Mouse (Mus musculus): ENCODE results near the gene Hist1h4f. TPM values are rescaled to one million over a fixed set of nuclear protein-coding genes. Genes with fewer than 3 reads are reported as not detected.
A peak's percentile ranks its signal among the peaks of the same experiment; 100 is the strongest.
"Not testable (repeated sequence)": the region's sequence is repeated elsewhere in the genome, so short reads cannot be mapped to it uniquely, and the experiment has no call there.

Gene Hist1h4f
- polyA plus RNA-seq, 1 experiment: 4.7 TPM

DNA sequence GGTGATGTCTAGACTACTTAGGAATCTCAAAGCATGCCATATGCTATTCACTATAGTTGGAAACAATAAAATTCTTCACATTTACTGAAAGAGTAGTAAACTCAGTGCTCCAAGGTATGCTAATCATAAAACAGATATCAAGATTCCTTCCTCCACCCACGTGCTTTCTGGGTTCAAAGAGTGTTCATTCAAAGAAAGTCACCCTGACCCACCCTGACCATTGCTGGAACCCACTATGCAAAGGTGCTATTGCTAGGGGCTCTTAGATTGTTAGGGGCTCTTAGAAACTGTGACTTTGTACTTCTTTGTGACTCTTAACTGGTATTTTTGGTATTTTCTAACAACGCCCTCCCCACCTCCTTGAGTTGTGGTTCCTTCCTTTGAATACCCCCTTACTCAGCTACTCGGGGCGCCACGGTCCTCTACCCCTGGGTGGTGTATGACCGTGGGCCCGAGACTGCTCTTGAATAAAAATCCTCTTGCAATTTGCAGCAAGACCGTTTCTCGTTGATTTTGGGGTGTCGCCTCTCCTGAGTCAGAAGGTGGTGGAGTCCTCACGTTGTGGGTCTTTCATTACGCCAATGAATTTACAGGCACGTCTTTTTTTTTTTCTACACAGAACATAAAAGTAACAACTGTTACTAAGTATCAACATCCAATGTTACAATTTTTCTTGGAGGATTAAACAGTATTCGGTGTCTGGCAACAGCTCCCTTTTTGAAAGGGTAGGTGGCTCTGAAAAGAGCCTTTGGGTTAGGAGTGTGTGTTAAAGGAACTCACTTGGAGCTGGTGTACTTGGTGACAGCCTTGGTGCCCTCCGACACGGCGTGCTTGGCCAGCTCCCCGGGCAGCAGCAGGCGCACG is 21.8 kb upstream of the Hist1h4f start:
- not testable (repeated sequence) for H3K27me3 ChIP-seq (ENCODE audit: control insufficient read depth, insufficient read depth, low read length); DNase-seq; H3K4me1 ChIP-seq (ENCODE audit: control insufficient read depth, insufficient read depth, low read length); H3K4me3 ChIP-seq (replicated peaks; ENCODE audit: insufficient read depth, low read depth, low read length); H3K27ac ChIP-seq (ENCODE audit: insufficient read depth, low read length)
- WGBS: 10% methylated on average over 20 of the region's 20 CpGs

DNA sequence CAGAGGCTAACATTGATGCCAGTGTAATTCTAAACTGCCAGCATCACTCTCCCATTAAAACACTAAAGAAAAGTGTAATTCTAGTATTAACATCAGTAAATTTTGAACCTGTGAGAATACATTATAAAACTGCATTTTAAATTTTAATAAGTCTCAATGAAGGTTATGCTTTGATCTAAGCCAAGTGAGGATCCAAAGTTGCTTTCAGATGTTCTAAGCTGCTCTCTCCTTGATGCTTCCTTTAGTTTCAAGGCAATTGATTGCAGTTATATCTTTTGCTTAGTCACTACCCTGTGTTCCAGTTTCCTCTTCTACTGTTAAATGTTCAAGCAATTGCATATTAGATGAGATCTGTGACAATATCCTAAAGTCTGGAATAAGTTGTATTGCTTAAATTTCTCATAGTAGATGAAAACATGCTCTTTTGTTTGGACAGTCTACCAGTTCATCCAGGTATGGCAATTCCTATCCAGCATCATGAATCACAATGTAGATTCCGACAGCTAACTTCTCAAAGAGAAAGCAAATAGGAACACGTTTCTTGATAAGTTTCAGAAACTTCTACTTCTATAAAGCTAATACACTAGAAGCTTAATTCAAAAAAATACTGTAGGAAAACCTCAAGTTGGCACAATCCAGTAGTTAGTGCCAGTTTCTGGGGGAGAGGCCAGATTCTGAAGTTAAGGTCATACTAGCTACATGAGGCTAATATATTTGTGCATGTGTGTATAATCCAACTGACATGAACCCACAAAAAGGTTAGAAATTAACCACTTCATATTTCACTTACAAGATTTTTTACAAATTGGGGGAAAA is 21.0 kb upstream of the Hist1h4f start:
- 46% methylated on average over 2 of the region's 2 CpGs for WGBS
- TF ChIP-seq CTCF (IDR thresholded peaks at IDR 0.05; ENCODE audit: borderline replicate concordance, insufficient read depth, low read depth, low read length): no peak
- TF ChIP-seq POLR2A (IDR thresholded peaks at IDR 0.05; ENCODE audit: borderline replicate concordance, insufficient read depth, low read length): no peak
- Histone ChIP-seq H3K4me1 (ENCODE audit: control insufficient read depth, insufficient read depth, low read length) (no peaks in the 10 kb centered on the region), H3K27me3 (ENCODE audit: control insufficient read depth, insufficient read depth, low read length) (no peaks in the 10 kb centered on the region), H3K27ac (ENCODE audit: insufficient read depth, low read length) (no peak overlapping the region), H3K4me3 (replicated peaks; ENCODE audit: insufficient read depth, low read depth, low read length) (no peak overlapping the region)
- no peak for DNase-seq

DNA sequence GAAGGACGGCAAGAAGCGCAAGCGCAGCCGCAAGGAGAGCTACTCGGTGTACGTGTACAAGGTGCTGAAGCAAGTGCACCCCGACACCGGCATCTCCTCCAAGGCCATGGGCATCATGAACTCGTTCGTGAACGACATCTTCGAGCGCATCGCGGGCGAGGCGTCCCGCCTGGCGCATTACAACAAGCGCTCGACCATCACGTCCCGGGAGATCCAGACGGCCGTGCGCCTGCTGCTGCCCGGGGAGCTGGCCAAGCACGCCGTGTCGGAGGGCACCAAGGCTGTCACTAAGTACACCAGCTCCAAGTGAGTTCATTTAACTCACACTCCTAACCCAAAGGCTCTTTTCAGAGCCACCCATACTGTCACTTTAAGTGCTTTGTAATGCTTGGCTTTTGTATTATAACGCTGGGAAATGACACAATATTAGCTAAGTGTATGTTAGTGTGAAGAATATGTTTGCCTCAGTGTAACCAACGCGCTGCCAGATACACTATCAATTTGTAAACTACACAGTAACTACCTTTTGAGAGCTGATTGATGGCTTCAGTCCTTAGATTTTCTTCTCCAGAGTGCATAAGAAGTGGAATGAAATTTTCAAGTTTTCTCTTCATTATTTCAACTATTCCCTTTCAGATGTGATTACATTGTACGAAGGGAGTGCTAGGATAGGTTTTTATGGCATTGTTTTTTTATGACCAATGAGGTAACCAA is 20.2 kb upstream of the Hist1h4f start:
- H3K27me3 ChIP-seq (ENCODE audit: control insufficient read depth, insufficient read depth, low read length); DNase-seq; H3K4me1 ChIP-seq (ENCODE audit: control insufficient read depth, insufficient read depth, low read length): not testable (repeated sequence)
- 2% methylated on average over 18 of the region's 34 CpGs for WGBS
- H3K4me3 ChIP-seq (replicated peaks; ENCODE audit: insufficient read depth, low read depth, low read length): peak overlapping the region; percentile 58
- peak overlapping the region; percentile 77 for H3K27ac ChIP-seq (ENCODE audit: insufficient read depth, low read length)

DNA sequence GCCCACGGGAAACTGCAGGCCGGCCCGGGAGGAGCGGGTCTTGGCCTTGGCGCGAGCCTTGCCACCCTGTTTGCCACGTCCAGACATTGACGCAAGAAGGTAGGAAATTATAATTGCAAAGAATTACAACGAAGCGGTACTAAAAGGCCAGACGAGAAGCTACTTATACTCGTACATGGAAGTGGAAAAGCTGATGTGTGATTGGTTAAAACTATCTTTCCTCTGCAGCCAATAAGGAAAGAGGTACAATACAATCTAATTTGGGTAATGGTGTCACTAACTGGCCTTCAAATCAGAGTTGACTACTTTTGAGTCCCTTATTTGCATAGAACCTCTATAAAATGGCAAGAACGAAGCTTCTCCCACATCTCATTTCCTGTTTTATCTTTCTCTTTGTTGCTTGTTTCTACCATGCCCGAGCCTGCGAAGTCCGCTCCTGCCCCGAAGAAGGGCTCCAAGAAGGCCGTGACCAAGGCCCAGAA is 19.6 kb upstream of the Hist1h4f start, which contains the start of the genes Hist1h2ae and Hist1h2bg:
Hist1h2ae (minus strand) TSS at position 199 of the 482 bp plus-strand sequence.
Hist1h2bg (plus strand) TSS at position 375 of the 482 bp plus-strand sequence.
- peak within 1 kb of the TSS; percentile 58 for H3K4me3 ChIP-seq (replicated peaks; ENCODE audit: insufficient read depth, low read depth, low read length)
- no peaks in the 10 kb centered on the region for H3K4me1 ChIP-seq (ENCODE audit: control insufficient read depth, insufficient read depth, low read length)
- TF ChIP-seq CTCF (IDR thresholded peaks at IDR 0.05; ENCODE audit: borderline replicate concordance, insufficient read depth, low read depth, low read length) (no peak), POLR2A (IDR thresholded peaks at IDR 0.05; ENCODE audit: borderline replicate concordance, insufficient read depth, low read length) (no peak)
- peak; percentile 78 to 88 for DNase-seq
- under 1% methylated on average over 18 of the region's 18 CpGs for WGBS
- H3K27ac ChIP-seq (ENCODE audit: insufficient read depth, low read length): peak within 1 kb of the TSS; percentile 85
- no peaks in the 10 kb centered on the region for H3K27me3 ChIP-seq (ENCODE audit: control insufficient read depth, insufficient read depth, low read length)

DNA sequence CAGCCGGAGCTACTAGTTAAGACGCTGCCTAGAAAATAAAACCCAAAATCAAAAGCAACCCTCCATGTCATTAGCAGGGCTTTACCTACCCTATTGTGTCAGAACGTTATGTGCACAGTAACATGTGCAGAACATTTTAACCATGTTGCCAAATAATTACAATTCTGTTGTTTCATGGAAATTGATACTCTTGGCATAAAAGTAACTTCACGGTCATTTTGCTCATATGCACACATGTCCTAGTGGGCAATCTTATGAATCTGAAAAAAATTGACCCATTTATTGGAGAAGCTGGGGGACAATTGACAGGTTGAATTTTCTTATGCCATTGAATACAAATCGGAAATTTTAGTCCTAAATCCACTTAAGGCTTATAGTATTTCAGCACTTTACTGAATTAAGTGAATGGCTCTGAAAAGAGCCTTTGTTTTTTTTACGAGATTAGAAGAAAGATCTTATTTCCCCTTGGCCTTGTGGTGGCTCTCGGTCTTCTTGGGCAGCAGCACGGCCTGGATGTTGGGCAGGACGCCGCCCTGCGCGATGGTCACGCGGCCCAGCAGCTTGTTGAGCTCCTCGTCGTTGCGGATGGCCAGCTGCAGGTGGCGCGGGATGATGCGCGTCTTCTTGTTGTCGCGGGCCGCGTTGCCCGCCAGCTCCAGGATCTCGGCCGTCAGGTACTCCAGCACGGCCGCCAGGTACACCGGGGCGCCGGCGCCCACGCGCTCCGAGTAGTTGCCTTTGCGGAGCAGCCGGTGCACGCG is 19.0 kb upstream of the Hist1h4f start:
- Histone ChIP-seq H3K4me3 (replicated peaks; ENCODE audit: insufficient read depth, low read depth, low read length) (peak overlapping the region; percentile 46), H3K27ac (ENCODE audit: insufficient read depth, low read length) (peak overlapping the region; percentile 85)
- not testable (repeated sequence) for DNase-seq; H3K27me3 ChIP-seq (ENCODE audit: control insufficient read depth, insufficient read depth, low read length); H3K4me1 ChIP-seq (ENCODE audit: control insufficient read depth, insufficient read depth, low read length)
- 2% methylated on average over 29 of the region's 41 CpGs for WGBS

DNA sequence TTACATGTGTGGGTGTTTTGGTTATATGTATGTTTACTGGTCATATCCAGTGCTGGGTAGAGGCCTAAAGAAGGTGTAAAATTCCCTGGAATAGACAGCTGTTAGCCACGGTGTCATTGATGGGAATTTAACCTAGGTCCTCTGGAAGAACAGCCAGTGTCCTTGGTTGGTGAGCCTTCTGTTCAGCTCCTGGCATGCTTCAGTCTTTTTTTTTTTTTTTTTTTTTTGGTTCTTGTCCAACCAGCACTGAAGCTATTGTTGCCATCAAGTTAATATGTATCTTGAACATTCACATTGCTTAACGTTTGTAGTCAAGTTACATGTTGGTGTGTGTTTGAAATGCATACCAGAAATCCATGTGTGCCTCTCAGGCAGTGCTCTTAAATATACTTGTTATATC is 13.0 kb upstream of the Hist1h4f start:
- Histone ChIP-seq H3K4me1 (ENCODE audit: control insufficient read depth, insufficient read depth, low read length) (no peaks in the 10 kb centered on the region), H3K27ac (ENCODE audit: insufficient read depth, low read length) (no peak overlapping the region), H3K27me3 (ENCODE audit: control insufficient read depth, insufficient read depth, low read length) (no peaks in the 10 kb centered on the region), H3K4me3 (replicated peaks; ENCODE audit: insufficient read depth, low read depth, low read length) (no peak overlapping the region)
- no peak for DNase-seq
- TF ChIP-seq CTCF (IDR thresholded peaks at IDR 0.05; ENCODE audit: borderline replicate concordance, insufficient read depth, low read depth, low read length): no peak
- no peak for TF ChIP-seq POLR2A (IDR thresholded peaks at IDR 0.05; ENCODE audit: borderline replicate concordance, insufficient read depth, low read length)
- 51% methylated on average over 2 of the region's 2 CpGs for WGBS

DNA sequence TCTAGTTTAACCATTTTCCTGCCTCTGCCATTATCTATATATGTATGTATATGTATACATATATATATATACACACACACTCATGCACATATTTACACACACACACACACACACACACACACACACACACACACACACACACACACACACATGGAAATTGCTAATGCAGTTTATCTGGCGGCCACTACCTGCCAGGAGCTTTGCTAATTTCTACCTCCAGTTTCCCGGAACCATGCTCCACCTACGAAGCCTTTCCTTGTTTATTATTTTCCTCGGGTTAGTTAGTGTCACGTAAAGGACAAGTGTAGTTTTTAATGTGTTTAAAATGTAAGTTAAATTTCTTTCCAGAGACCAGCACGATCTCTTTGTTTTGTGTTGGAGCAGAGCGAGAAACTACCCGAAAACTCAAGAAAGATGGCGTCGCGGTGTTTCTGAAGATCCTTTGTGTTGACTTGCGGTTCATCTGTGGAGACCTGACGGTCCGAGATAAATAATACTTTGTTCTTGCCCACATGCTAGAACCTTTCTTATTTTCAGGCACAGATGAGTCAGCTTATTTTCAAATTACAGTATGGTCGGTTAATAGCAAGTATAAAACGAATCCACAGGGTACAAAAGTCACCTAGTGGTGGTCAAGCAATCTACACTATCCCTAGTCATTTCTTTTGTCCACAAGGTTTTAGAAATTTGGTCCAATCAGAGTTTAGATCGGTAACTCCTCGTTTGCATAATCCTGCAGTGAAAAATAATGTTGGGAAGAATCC is 11.4 kb upstream of the Hist1h4f start:
- peak overlapping the region; percentile 15; the same call in 1 of the 2 replicates for H3K27ac ChIP-seq (ENCODE audit: insufficient read depth, low read length)
- TF ChIP-seq CTCF (IDR thresholded peaks at IDR 0.05; ENCODE audit: borderline replicate concordance, insufficient read depth, low read depth, low read length) (no peak), POLR2A (IDR thresholded peaks at IDR 0.05; ENCODE audit: borderline replicate concordance, insufficient read depth, low read length) (no peak)
- H3K4me3 ChIP-seq (replicated peaks; ENCODE audit: insufficient read depth, low read depth, low read length): peak overlapping the region; percentile 41
- 1% methylated on average over 18 of the region's 18 CpGs for WGBS
- DNase-seq: peak in 1 of 2 experiments; percentile 67
- no peaks in the 10 kb centered on the region for H3K4me1 ChIP-seq (ENCODE audit: control insufficient read depth, insufficient read depth, low read length)
- H3K27me3 ChIP-seq (ENCODE audit: control insufficient read depth, insufficient read depth, low read length): no peaks in the 10 kb centered on the region

Measured in cerebellum, adult 2 months (tissue).